Mouse (Mus musculus): ENCODE data around the gene Gclc. TPM values are rescaled to one million over a fixed set of nuclear protein-coding genes. Genes with fewer than 3 reads are reported as not detected.
"Not testable (repeated sequence)": the region's sequence is repeated elsewhere in the genome, so short reads cannot be mapped to it uniquely, and the experiment has no call there.

Gclc gene
- polyA plus RNA-seq, 1 experiment from 2014 or later, result 24.5 TPM

- H3K36me3 ChIP-seq (ENCODE audit: control insufficient read depth, insufficient read depth, low read length), result no peaks in the 10 kb centered on the region
- no peak overlapping the region for H3K27ac ChIP-seq (replicated peaks; ENCODE audit: low read depth, low read length)
- no peak for ATAC-seq (ENCODE audit: low FRiP score, low TSS enrichment)
- H3K4me3 ChIP-seq (replicated peaks; ENCODE audit: low read depth, low read length), result no peak overlapping the region
- H3K9ac ChIP-seq (replicated peaks; ENCODE audit: low read length), result no peak overlapping the region
- H3K27me3 ChIP-seq (ENCODE audit: control insufficient read depth, insufficient read depth, low read length), result no peaks in the 10 kb centered on the region
- H3K4me2 ChIP-seq (ENCODE audit: low read length), result no peak overlapping the region
- WGBS, result 59% methylated on average over 3 of the region's 3 CpGs
- no peak for DNase-seq
- H3K4me1 ChIP-seq (ENCODE audit: control insufficient read depth, insufficient read depth, low read length), result no peaks in the 10 kb centered on the region
- no peaks in the 10 kb centered on the region for H3K9me3 ChIP-seq (ENCODE audit: control insufficient read depth, low read length)
Observed at GRCm38 (mm10) chr9:77732067-77732466, 22.3 kb upstream of the Gclc start.

- DNase-seq, result no peak
- Histone ChIP-seq H3K9ac (replicated peaks; ENCODE audit: low read length) (no peak overlapping the region), H3K4me2 (ENCODE audit: low read length) (no peak overlapping the region), H3K27ac (replicated peaks; ENCODE audit: low read depth, low read length) (no peak overlapping the region), H3K4me1 (ENCODE audit: control insufficient read depth, insufficient read depth, low read length) (no peaks in the 10 kb centered on the region), H3K4me3 (replicated peaks; ENCODE audit: low read depth, low read length) (no peak overlapping the region), H3K36me3 (ENCODE audit: control insufficient read depth, insufficient read depth, low read length) (no peaks in the 10 kb centered on the region), H3K9me3 (ENCODE audit: control insufficient read depth, low read length) (no peaks in the 10 kb centered on the region), H3K27me3 (ENCODE audit: control insufficient read depth, insufficient read depth, low read length) (no peaks in the 10 kb centered on the region)
- ATAC-seq (ENCODE audit: low FRiP score, low TSS enrichment), result no peak
- 94% methylated on average over 6 of the region's 6 CpGs for WGBS
Observed at GRCm38 (mm10) chr9:77737298-77738041, 16.9 kb upstream of the Gclc start.

- H3K4me3 ChIP-seq (replicated peaks; ENCODE audit: low read depth, low read length), result no peak overlapping the region
- H3K36me3 ChIP-seq (ENCODE audit: control insufficient read depth, insufficient read depth, low read length), result no peaks in the 10 kb centered on the region
- no peak overlapping the region for H3K27ac ChIP-seq (replicated peaks; ENCODE audit: low read depth, low read length)
- ATAC-seq (ENCODE audit: low FRiP score, low TSS enrichment) (no peak), DNase-seq (no peak)
- no peak overlapping the region for H3K4me2 ChIP-seq (ENCODE audit: low read length)
- no peak overlapping the region for H3K9ac ChIP-seq (replicated peaks; ENCODE audit: low read length)
- H3K9me3 ChIP-seq (ENCODE audit: control insufficient read depth, low read length), result no peaks in the 10 kb centered on the region
- WGBS, result 66% methylated on average over 1 of the region's 1 CpGs
- H3K4me1 ChIP-seq (ENCODE audit: control insufficient read depth, insufficient read depth, low read length), result no peaks in the 10 kb centered on the region
- no peaks in the 10 kb centered on the region for H3K27me3 ChIP-seq (ENCODE audit: control insufficient read depth, insufficient read depth, low read length)
Observed at GRCm38 (mm10) chr9:77741452-77741851, 12.9 kb upstream of the Gclc start.

GRCm38 (mm10) chr9:77744798-77745197 is 9.5 kb upstream of the Gclc start:
- Histone ChIP-seq H3K4me3 (replicated peaks; ENCODE audit: low read depth, low read length) (no peak overlapping the region), H3K27ac (replicated peaks; ENCODE audit: low read depth, low read length) (no peak overlapping the region), H3K36me3 (ENCODE audit: control insufficient read depth, insufficient read depth, low read length) (no peaks in the 10 kb centered on the region), H3K9me3 (ENCODE audit: control insufficient read depth, low read length) (no peaks in the 10 kb centered on the region), H3K4me1 (ENCODE audit: control insufficient read depth, insufficient read depth, low read length) (peaks cover under 1% of the 10 kb centered on the region; the same call in 1 of the 2 replicates), H3K4me2 (ENCODE audit: low read length) (no peak overlapping the region), H3K27me3 (ENCODE audit: control insufficient read depth, insufficient read depth, low read length) (no peaks in the 10 kb centered on the region), H3K9ac (replicated peaks; ENCODE audit: low read length) (no peak overlapping the region)
- DNase-seq (no peak), ATAC-seq (ENCODE audit: low FRiP score, low TSS enrichment) (no peak)
- 81% methylated on average over 3 of the region's 3 CpGs for WGBS

GRCm38 (mm10) chr9:77746315-77746714 is 8.0 kb upstream of the Gclc start:
- Histone ChIP-seq H3K36me3 (ENCODE audit: control insufficient read depth, insufficient read depth, low read length) (no peaks in the 10 kb centered on the region), H3K4me1 (ENCODE audit: control insufficient read depth, insufficient read depth, low read length) (peaks cover 4% of the 10 kb centered on the region; the same call in 1 of the 2 replicates), H3K27me3 (ENCODE audit: control insufficient read depth, insufficient read depth, low read length) (no peaks in the 10 kb centered on the region), H3K9me3 (ENCODE audit: control insufficient read depth, low read length) (no peaks in the 10 kb centered on the region), H3K9ac (replicated peaks; ENCODE audit: low read length) (no peak overlapping the region), H3K4me2 (ENCODE audit: low read length) (no peak overlapping the region), H3K4me3 (replicated peaks; ENCODE audit: low read depth, low read length) (no peak overlapping the region), H3K27ac (replicated peaks; ENCODE audit: low read depth, low read length) (no peak overlapping the region)
- 60% methylated on average over 2 of the region's 2 CpGs for WGBS
- no peak for ATAC-seq (ENCODE audit: low FRiP score, low TSS enrichment)
- DNase-seq, result no peak

- H3K4me2 ChIP-seq (ENCODE audit: low read length); H3K9ac ChIP-seq (replicated peaks; ENCODE audit: low read length); DNase-seq; H3K27me3 ChIP-seq (ENCODE audit: control insufficient read depth, insufficient read depth, low read length); H3K4me3 ChIP-seq (replicated peaks; ENCODE audit: low read depth, low read length); H3K4me1 ChIP-seq (ENCODE audit: control insufficient read depth, insufficient read depth, low read length); H3K27ac ChIP-seq (replicated peaks; ENCODE audit: low read depth, low read length); ATAC-seq (ENCODE audit: low FRiP score, low TSS enrichment); H3K9me3 ChIP-seq (ENCODE audit: control insufficient read depth, low read length); H3K36me3 ChIP-seq (ENCODE audit: control insufficient read depth, insufficient read depth, low read length): not testable (repeated sequence)
- WGBS, result 91% methylated on average over 1 of the region's 1 CpGs
Observed at GRCm38 (mm10) chr9:77748292-77748691, 6.0 kb upstream of the Gclc start.

GRCm38 (mm10) chr9:77750133-77751060 is 3.9 kb upstream of the Gclc start:
- H3K9ac ChIP-seq (replicated peaks; ENCODE audit: low read length), result peak overlapping the region; percentile 64
- no peaks in the 10 kb centered on the region for H3K9me3 ChIP-seq (ENCODE audit: control insufficient read depth, low read length)
- H3K27me3 ChIP-seq (ENCODE audit: control insufficient read depth, insufficient read depth, low read length), result no peaks in the 10 kb centered on the region
- DNase-seq (peak; percentile 95), ATAC-seq (ENCODE audit: low FRiP score, low TSS enrichment) (peak; percentile 91)
- peak overlapping the region; percentile 63 for H3K4me3 ChIP-seq (replicated peaks; ENCODE audit: low read depth, low read length)
- peak overlapping the region; percentile 76 for H3K4me2 ChIP-seq (ENCODE audit: low read length)
- H3K27ac ChIP-seq (replicated peaks; ENCODE audit: low read depth, low read length), result peak overlapping the region; percentile 76
- H3K4me1 ChIP-seq (ENCODE audit: control insufficient read depth, insufficient read depth, low read length), result peaks cover 10% of the 10 kb centered on the region
- no peaks in the 10 kb centered on the region for H3K36me3 ChIP-seq (ENCODE audit: control insufficient read depth, insufficient read depth, low read length)
- WGBS, result under 1% methylated on average over 77 of the region's 79 CpGs

- no peak for ATAC-seq (ENCODE audit: low FRiP score, low TSS enrichment)
- Histone ChIP-seq H3K9ac (replicated peaks; ENCODE audit: low read length) (peak overlapping the region; percentile 64), H3K27me3 (ENCODE audit: control insufficient read depth, insufficient read depth, low read length) (no peaks in the 10 kb centered on the region), H3K4me3 (replicated peaks; ENCODE audit: low read depth, low read length) (peak overlapping the region; percentile 63), H3K36me3 (ENCODE audit: control insufficient read depth, insufficient read depth, low read length) (no peaks in the 10 kb centered on the region), H3K9me3 (ENCODE audit: control insufficient read depth, low read length) (no peaks in the 10 kb centered on the region), H3K27ac (replicated peaks; ENCODE audit: low read depth, low read length) (peak overlapping the region; percentile 76), H3K4me1 (ENCODE audit: control insufficient read depth, insufficient read depth, low read length) (peaks cover 17% of the 10 kb centered on the region), H3K4me2 (ENCODE audit: low read length) (peak overlapping the region; percentile 76)
- WGBS, result under 1% methylated on average over 12 of the region's 12 CpGs
- DNase-seq, result no peak
Observed at GRCm38 (mm10) chr9:77751091-77751521, 3.2 kb upstream of the Gclc start.

All from midbrain, embryonic 14.5 days (tissue).